11 mouse cellular contexts compared by ENCODE assay signal in genomic region chr1:93071487-93071971, GRCm38 (mm10). TPM values are rescaled to one million over a fixed set of nuclear protein-coding genes. Genes with fewer than 3 reads are reported as not detected.
DNase-seq lines count a peak whose midpoint lies in the region; ATAC-seq and TF ChIP-seq lines count a peak whose summit lies in the region.
"Had no signal": no experiment of that assay in that cellular context is flagged by ENCODE, and none has a peak within 500 bp of the region (broad histone marks: within the 10 kb centered on the region; RNA-seq: fewer than 3 reads in every experiment).

No protein-coding gene starts in this region.

- no peak overlapping the region for H3K4me3 ChIP-seq in embryonic facial prominence, embryonic 14.5 days (ENCODE audit: low read depth, low read length)
- H3K4me3 ChIP-seq in embryonic facial prominence, embryonic 10.5 days = no peak overlapping the region
- no peak overlapping the region for H3K4me3 ChIP-seq in liver, postnatal 0 days (ENCODE audit: low read depth, low read length)
- no peak overlapping the region for H3K4me3 ChIP-seq in neural tube, embryonic 15.5 days (replicated peaks)
- H3K4me3 ChIP-seq: heart, embryonic 15.5 days; stomach, embryonic 15.5 days had no signal

- ATAC-seq in embryonic facial prominence, embryonic 14.5 days (ENCODE audit: low read depth) = peak; percentile 77
- ATAC-seq in liver, postnatal 0 days = peak; percentile 63
- ATAC-seq in neural tube, embryonic 15.5 days (ENCODE audit: low FRiP score) = 0 out of 2 replicates have a peak, but pooled peaks have one; percentile 25

- no peaks in the 10 kb centered on the region for H3K27me3 ChIP-seq in embryonic facial prominence, embryonic 14.5 days (replicated peaks; ENCODE audit: control insufficient read depth, insufficient read depth, low read length)
- H3K27me3 ChIP-seq in embryonic facial prominence, embryonic 10.5 days (replicated peaks; ENCODE audit: low read depth, poor library complexity, severe bottlenecking) = no peaks in the 10 kb centered on the region
- H3K27me3 ChIP-seq in liver, postnatal 0 days (ENCODE audit: insufficient read depth, low read length) = no peaks in the 10 kb centered on the region
- H3K27me3 ChIP-seq in neural tube, embryonic 15.5 days (replicated peaks) = no peaks in the 10 kb centered on the region
- H3K27me3 ChIP-seq: heart, embryonic 15.5 days; stomach, embryonic 15.5 days had no signal

- no peak for TF ChIP-seq EP300 in liver, postnatal 0 days (IDR thresholded peaks at IDR 0.05; ENCODE audit: low read depth)

- H3K27ac ChIP-seq in embryonic facial prominence, embryonic 14.5 days (replicated peaks; ENCODE audit: low read depth, low read length) = no peak overlapping the region
- H3K27ac ChIP-seq in embryonic facial prominence, embryonic 10.5 days (replicated peaks) = no peak overlapping the region
- H3K27ac ChIP-seq in liver, postnatal 0 days (ENCODE audit: low read depth) = no peak overlapping the region
- H3K27ac ChIP-seq in neural tube, embryonic 15.5 days (replicated peaks) = 0 out of 2 replicates have a peak overlapping the region, but pooled peaks have one; percentile 0
- H3K27ac ChIP-seq: liver, embryonic 14.5 days; stomach, embryonic 15.5 days had no signal

- DNase-seq in embryonic facial prominence, embryonic 14.5 days (ENCODE audit: low spot score) = peak; percentile 33
- no peak for DNase-seq in embryonic facial prominence, embryonic 10.5 days (ENCODE audit: low spot score)
- DNase-seq in liver, postnatal 0 days = peak; percentile 25
- DNase-seq in liver = no peak
- DNase-seq in left cerebral cortex, postnatal 4 days = peak; percentile 83
- no peak for DNase-seq in gastrocnemius, postnatal 25 days
- DNase-seq in gastrocnemius, postnatal 4 days (ENCODE audit: low spot score in 2 of 2) = no peak

- no peaks in the 10 kb centered on the region for H3K9me3 ChIP-seq in embryonic facial prominence, embryonic 14.5 days (ENCODE audit: control insufficient read depth, low read length)
- no peaks in the 10 kb centered on the region for H3K9me3 ChIP-seq in embryonic facial prominence, embryonic 10.5 days
- no peaks in the 10 kb centered on the region for H3K9me3 ChIP-seq in liver, postnatal 0 days (ENCODE audit: low read length)
- H3K9me3 ChIP-seq in neural tube, embryonic 15.5 days (replicated peaks) = no peaks in the 10 kb centered on the region
- H3K9me3 ChIP-seq: heart, embryonic 15.5 days; stomach, embryonic 15.5 days had no signal

- 71% methylated on average over 18 of the region's 18 CpGs for WGBS in embryonic facial prominence, embryonic 14.5 days
- WGBS in embryonic facial prominence, embryonic 10.5 days = 84% methylated on average over 18 of the region's 18 CpGs
- WGBS in liver, postnatal 0 days (ENCODE audit: insufficient replicate concordance) = 48% methylated on average over 18 of the region's 18 CpGs
- 67% methylated on average over 18 of the region's 18 CpGs for WGBS in neural tube, embryonic 15.5 days

- H3K4me2 ChIP-seq in embryonic facial prominence, embryonic 14.5 days (ENCODE audit: low read depth, low read length) = no peak overlapping the region
- no peak overlapping the region for H3K4me2 ChIP-seq in liver, postnatal 0 days (ENCODE audit: low read depth, low read length)
- H3K4me2 ChIP-seq in neural tube, embryonic 15.5 days = no peak overlapping the region
- H3K4me2 ChIP-seq: heart, embryonic 15.5 days; stomach, embryonic 15.5 days had no signal

- intact Hi-C loops in left cerebral cortex, postnatal 4 days (cut with DNase I) = no loop called here

- H3K9ac ChIP-seq in embryonic facial prominence, embryonic 14.5 days (ENCODE audit: low read depth, low read length) = no peak overlapping the region
- H3K9ac ChIP-seq in liver, postnatal 0 days (replicated peaks) = no peak overlapping the region; the same call in 1 of the 2 replicates
- H3K9ac ChIP-seq in neural tube, embryonic 15.5 days (replicated peaks) = no peak overlapping the region
- H3K9ac ChIP-seq: heart, embryonic 15.5 days; liver, embryonic 14.5 days; stomach, embryonic 15.5 days had no signal

- H3K4me1 ChIP-seq in embryonic facial prominence, embryonic 14.5 days (ENCODE audit: control insufficient read depth, insufficient read depth, low read length) = no peaks in the 10 kb centered on the region
- H3K4me1 ChIP-seq in embryonic facial prominence, embryonic 10.5 days = no peaks in the 10 kb centered on the region
- no peaks in the 10 kb centered on the region for H3K4me1 ChIP-seq in liver, postnatal 0 days (ENCODE audit: insufficient read depth)
- H3K4me1 ChIP-seq in neural tube, embryonic 15.5 days = no peaks in the 10 kb centered on the region
- H3K4me1 ChIP-seq: stomach, embryonic 15.5 days had no signal

- H3K36me3 ChIP-seq in embryonic facial prominence, embryonic 14.5 days (ENCODE audit: control insufficient read depth, insufficient read depth, low read length) = 0 out of 2 replicates have a peak, but pooled peaks cover 8% of the 10 kb centered on the region
- peaks cover 32% of the 10 kb centered on the region for H3K36me3 ChIP-seq in embryonic facial prominence, embryonic 10.5 days (replicated peaks)
- no peaks in the 10 kb centered on the region for H3K36me3 ChIP-seq in liver, postnatal 0 days (replicated peaks; ENCODE audit: insufficient read depth, low read length)
- peaks cover 97% of the 10 kb centered on the region for H3K36me3 ChIP-seq in neural tube, embryonic 15.5 days
- H3K36me3 ChIP-seq: heart, embryonic 15.5 days; stomach, embryonic 15.5 days had no signal

- no peak for TF ChIP-seq CTCF in liver, postnatal 0 days (IDR thresholded peaks at IDR 0.05; ENCODE audit: low read depth)

RNA-seq across cellular contexts. Expression of gene Kif1a, which starts 30.2 kb away (rescaled TPM):
- polyA plus RNA-seq in embryonic facial prominence, embryonic 14.5 days (2014; fragmentation: Nextera tagmentation; extraction: Ambion mirVana) = 30.7 and 32.4 TPM in 2 replicates
- polyA plus RNA-seq in embryonic facial prominence, embryonic 10.5 days (2016; fragmentation: Nextera tagmentation; extraction: Ambion mirVana) = 23.9 and 27.5 TPM in 2 replicates
- 0.17 and 0.28 TPM in 2 replicates for polyA plus RNA-seq in liver, postnatal 0 days (2015; fragmentation: Nextera tagmentation; extraction: Ambion mirVana)
- 100 to 1,000 TPM; 715 to 768 TPM for total RNA-seq in left cerebral cortex, postnatal 4 days (2021)
- polyA plus RNA-seq in neural tube, embryonic 15.5 days (2015; fragmentation: Nextera tagmentation; extraction: Ambion mirVana) = 433 and 485 TPM in 2 replicates
- 1 to 10 TPM; 1.5 to 1.7 TPM for total RNA-seq in gastrocnemius, postnatal 25 days (2021)
- total RNA-seq in gastrocnemius, postnatal 4 days (2021) = 1 to 10 TPM; 6.3 to 6.9 TPM

Comparison
In these comparisons a context has a peak if more than half of its experiments do, and no peak if none do; other contexts are left out.
1. DNase-seq: peak in embryonic facial prominence, embryonic 14.5 days (single experiment), liver, postnatal 0 days (single experiment) and left cerebral cortex, postnatal 4 days (single experiment); none in embryonic facial prominence, embryonic 10.5 days (single experiment), liver (single experiment), gastrocnemius, postnatal 25 days (single experiment) and gastrocnemius, postnatal 4 days (0 of 2).
2. ATAC-seq: peak in every context shown above with its lines; median percentile 77 in embryonic facial prominence, embryonic 14.5 days; 63 in liver, postnatal 0 days; 25 in neural tube, embryonic 15.5 days.
3. RNA of gene Kif1a, which starts 30.2 kb away (polyA plus RNA-seq): 433 to 485 TPM in neural tube, embryonic 15.5 days, 30.7 to 32.4 TPM in embryonic facial prominence, embryonic 14.5 days and 23.9 to 27.5 TPM in embryonic facial prominence, embryonic 10.5 days; 0.17 to 0.28 TPM in liver, postnatal 0 days; every median in the first group is over 10 times any median in the second.